Mouse (Mus musculus): ENCODE results near the gene Gcgr.
"Not testable (repeated sequence)": the region's sequence is repeated elsewhere in the genome, so short reads cannot be mapped to it uniquely, and the experiment has no call there.

Gene Gcgr

DNA sequence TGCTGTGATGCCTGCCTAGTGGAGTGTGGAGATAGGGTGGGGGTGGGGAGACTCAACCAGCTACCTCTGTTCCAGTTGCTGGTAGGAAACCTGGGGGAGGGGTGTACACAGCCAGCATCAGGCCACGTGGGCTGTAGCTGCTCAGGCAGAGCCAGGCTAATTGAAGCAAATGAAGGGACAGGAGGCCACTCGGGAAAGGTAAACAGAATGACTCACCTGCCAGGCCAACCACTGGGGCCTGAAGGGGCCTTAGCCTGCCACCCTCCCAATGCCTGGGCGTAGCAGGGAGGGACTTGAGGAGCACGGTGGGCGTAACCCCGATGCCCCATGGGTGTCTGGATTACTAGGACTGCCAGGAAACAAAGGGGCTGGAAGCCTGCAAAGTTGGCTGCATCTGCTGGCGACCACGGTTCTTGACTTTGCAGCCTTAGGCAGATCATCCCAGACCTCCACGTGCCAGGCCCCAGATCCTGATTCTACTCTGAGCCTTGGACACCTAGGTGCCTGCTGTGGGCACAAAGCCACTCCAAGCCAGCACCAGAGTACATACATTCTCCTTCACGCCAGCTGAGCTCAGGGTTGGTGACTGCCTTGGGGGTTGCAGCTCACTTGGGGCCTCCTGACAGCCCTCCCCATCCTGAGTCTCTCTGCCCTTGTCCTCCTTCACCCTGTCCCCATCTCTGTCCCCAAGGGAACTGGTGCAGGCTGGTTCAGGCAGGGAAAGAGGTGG is 9.0 kb downstream of the Gcgr start:
- DNase-seq = no peak

DNA sequence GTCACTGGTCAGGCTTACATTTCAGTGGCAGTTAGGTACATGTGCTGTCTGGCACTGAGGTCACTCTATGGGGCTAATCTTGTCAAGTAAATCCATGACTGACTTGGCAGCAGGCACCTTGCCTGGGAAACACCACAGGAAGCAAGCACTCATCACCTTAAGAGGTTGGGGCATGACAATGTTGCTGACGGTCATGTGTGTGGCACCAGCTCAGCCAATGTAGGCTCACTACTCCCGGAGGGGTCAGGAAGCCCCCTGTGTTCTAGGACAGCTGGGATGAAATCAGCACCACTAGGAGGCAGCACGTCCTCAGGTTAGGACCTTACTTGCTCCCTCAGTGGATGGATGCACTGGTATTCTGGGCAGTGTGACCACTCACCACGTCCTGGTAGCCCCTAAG is 11.4 kb downstream of the Gcgr start:
- peak; percentile 30 for DNase-seq

- no peak for DNase-seq
These were observed 11.9 kb downstream of the Gcgr start for GRCm38 (mm10) chr11:120542376-120542775.

DNA sequence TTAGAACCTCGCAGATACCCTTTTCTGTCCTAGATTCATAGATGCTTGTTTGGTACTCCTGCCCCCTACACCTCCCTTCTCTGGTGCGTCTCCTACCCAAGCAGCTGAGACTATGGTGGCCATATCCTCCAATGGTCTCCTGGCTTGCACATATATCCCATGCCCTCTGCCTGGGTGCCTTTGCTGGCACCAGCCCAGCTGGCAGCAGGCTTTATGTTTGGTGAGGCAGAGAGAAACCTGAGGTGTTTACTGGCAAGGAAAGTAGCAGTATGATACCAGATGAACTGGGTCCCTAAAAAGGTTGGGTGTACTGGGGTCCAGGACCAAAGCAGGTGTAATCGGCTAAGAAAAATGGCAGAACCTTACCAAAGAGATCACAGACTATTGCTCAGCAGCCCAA is 15.5 kb downstream of the Gcgr start:
- no peak for DNase-seq

- peak; percentile 29 for DNase-seq
These were observed 17.0 kb downstream of the Gcgr start for GRCm38 (mm10) chr11:120547469-120547868.

GRCm38 (mm10) chr11:120548214-120548613 is 17.7 kb downstream of the Gcgr start:
- no peak for DNase-seq

DNA sequence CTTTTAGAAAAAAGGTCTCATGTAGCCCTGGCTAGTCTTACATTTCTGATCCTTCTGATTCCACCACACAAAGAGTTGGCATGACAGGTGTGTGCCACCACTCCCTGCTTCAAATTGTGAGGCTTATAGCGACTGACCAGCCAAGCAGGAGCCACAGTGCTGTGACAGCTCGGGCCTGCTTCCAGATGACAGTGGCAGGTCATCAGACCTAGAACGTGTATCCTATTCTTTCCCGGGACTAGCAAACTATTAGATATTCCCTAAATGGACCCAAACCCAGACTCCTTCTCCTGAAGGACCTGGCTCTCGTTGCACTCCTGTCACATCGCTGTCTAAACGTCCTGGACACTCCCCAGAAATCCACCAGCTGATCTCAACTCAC is 18.3 kb downstream of the Gcgr start:
- DNase-seq = no peak

DNA sequence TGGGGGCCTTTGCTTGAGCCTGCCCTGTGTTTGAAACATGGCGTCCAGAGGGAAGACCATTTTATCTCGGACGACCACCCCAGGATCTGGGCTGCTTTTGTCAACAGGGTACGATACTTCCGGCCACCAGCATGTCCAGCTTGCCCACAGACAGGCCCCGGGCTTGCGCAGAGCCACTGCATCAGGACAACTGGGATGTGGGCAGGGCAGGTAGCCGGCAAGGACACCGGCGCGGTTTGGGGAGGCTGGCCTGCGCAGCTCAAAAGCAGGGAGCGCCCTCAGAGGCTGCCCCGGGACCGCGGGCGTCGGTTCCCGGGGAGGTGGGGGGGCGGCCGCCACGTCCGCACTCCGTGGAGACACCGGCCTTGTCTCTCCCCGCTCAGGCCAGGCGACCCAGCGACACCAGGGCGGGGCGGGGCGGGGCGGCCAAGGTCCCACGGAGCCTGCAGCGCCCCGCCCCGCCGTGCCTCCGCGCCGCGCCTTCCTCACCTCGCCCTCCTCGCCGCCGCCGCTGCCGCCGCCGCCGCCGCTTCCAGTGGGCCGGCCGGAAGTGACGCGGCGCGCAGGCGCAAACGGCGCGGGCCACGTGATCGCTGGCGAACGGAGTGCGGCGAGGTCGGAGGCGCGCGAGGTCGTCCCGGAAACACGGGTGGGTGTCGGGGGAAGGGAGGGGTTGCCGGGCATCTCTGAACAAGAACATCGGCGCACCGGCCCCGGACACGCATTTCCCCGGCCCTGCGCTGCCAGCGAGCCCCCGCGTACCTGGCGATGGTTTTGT is 18.9 kb downstream of the Gcgr start, which contains the start of gene Mcrip1:
Gene Mcrip1 (minus strand): TSS at position 560 of the 778 bp plus-strand sequence.
- DNase-seq = peak; percentile 98

GRCm38 (mm10) chr11:120549986-120550809 is 19.7 kb downstream of the Gcgr start:
- no peak for DNase-seq

GRCm38 (mm10) chr11:120550810-120551440 is 20.4 kb downstream of the Gcgr start, which contains the start of gene Ppp1r27:
TSS of gene Ppp1r27 (minus strand) at chr11:120551132.
- DNase-seq = no peak

DNA sequence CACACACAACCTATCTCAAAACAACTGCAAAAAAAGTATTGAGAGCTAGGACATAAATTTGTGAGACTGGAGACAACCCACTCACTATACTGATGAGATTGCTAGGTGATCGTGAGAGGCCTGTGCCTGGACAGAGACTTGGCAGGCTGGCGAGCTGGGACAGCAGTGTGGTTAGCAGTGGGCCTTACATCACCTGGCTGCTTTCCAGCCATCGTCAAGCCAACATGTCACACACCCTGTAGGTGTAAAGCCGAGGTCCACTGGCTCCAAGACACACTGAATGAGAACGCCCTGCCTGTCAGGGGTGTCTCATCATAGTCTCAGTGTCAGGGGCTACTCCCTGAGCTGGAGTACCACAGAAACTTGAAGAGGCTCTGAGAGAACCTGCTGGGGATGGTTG is 22.2 kb downstream of the Gcgr start:
- no peak for DNase-seq

DNA sequence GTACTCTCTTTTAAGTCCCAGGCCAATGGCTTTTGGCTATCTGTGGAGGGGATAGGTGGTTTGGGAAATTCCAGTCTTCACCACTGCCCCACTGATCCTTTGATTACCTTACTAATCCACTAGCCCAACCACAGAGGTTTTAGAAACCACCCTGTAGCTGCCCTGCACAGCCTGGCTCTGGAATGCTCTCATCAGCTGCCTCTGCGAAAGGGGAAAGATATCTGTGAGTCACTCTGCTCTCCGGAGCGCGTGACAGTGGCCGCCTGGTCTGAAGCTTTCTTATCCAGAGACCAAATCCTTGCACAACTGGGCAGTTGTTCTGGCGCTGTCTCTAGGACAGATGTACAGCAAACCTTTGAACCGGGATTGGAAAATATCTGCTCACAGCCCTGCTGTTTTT is 24.3 kb downstream of the Gcgr start:
- DNase-seq = no peak

GRCm38 (mm10) chr11:120555260-120555659 is 24.8 kb downstream of the Gcgr start:
- DNase-seq = no peak

DNA sequence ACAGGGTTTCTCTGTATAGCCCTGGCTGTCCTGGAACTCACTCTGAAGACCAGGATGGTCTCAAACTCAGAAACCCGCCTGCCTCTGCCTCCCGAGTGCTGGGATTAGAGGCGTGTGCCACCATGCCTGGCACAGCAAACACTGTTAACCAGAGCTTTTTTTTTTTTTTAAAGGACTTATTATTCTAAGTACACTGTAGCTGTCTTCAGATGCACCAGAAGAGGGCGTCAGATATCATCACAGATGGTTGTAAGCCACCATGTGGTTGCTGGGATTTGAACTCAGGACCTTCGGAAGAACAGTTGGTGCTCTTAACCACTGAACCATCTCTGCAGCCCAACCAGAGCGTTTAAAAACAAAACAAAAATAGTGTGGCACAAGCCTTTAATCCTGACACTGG is 28.3 kb downstream of the Gcgr start:
- DNase-seq = not testable (repeated sequence)

DNA sequence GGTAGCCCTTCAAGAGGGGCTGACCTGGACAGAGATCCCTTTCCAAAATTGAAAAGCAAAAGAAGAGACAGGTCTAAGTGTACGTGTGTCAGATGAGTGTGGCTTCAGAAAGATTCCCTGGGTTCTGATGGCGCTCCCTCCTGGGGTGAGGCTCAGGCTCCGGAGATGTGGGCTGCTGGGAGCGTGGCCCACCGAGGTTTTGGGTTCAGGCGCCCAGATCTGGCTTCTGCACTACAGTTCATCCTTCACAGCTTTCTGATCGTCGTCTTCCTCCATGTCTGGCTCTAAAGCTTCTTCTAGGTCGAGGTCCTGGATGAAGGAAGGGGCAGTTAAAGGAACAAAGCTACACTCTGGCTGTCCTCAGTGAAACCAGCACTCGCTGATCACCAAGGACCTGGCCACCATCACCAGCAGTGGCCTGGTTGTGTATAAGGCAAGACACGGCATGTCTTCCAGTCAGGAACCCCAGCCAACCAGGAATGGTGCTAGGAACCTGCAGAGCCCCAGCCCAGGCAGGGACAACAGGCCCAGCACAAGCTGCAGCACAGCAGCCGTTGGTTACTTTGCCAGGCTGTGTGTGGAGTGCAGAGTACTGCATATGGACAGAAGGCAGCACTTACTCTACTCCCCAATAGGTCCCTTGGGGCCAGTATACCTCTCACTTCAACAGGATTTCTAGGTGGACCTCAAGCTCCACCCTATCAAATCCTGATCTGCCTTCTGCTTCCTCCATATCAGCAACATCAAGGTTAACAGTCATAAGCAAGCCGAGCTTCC is 30.6 kb downstream of the Gcgr start:
- DNase-seq = no peak

- no peak for DNase-seq
These were observed 32.5 kb downstream of the Gcgr start for GRCm38 (mm10) chr11:120562949-120563348.

DNA sequence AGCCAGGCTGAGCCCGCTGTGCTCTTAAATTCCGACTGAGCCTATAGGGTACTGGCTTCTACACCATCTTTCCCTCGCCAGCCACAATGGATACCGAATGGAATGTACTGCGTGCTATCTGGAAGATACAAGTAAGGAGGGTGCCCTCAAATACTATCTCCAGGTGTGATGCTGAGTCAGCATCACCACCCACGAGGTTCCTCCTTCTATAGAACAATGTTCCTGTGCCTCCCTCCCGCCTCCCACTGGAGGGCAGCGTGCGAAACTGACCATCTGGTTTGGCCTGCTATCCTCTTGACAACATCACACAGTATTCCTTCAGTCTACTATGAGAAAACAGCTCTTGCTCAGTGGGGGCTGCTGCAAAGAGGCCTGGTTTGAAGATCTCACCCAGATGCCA is 34.6 kb downstream of the Gcgr start:
- DNase-seq = no peak

DNA sequence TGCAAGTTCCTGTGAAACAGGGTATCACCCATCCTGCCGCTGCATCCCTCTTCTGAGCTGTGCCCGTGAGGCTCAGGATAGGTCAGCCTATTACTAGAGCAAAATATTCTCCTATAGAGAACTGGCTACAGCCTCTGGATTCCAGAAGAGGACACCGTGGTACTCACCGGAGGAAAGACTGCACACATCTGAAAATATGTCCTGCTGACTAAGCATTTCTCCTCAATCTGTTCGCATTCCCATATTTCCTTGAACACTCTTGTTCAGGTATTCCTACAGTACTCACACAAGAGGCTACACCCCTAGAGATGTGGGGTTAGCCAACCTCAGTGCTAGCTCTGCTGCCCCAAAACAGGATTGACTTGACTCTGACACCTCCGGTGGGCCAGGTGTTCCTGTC is 37.8 kb downstream of the Gcgr start:
- DNase-seq = no peak

DNA sequence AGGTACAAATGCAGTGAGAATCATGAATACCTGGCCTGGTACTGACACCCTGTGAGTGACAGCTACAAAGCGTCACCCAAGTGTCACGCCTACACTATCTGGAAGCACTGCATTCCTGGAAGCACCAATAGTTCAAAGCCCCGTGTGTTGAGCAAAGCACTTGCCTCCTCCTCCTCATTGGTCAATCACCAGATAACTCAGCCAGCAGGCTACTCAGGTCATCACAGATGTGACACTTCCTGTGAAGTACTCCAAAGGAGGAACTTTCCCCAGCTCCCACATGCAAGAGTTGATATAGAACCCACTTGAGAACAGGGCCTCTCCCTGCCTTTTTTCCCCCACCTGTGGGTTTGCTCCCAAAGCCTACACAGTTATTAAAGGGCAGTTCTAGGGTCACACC is 40.6 kb downstream of the Gcgr start:
- DNase-seq = no peak

GRCm38 (mm10) chr11:120571754-120572416 is 41.4 kb downstream of the Gcgr start:
- DNase-seq = no peak

GRCm38 (mm10) chr11:120572417-120572751 is 41.9 kb downstream of the Gcgr start:
- no peak for DNase-seq

Data from thymus, postnatal 14 days (tissue).